Mouse (Mus musculus) spleen, postnatal 36 days (tissue): ENCODE measurements around the gene Fam171a2.
A peak's percentile ranks its signal among the peaks of the same experiment; 100 is the strongest.
"Not testable (repeated sequence)": the region's sequence is repeated elsewhere in the genome, so short reads cannot be mapped to it uniquely, and the experiment has no call there.

Experiments
- DNase-seq, 2 experiments: peaks; one replicate each; pipeline ENCODE4 v3.0.0; 2022; ENCODE audit warnings: low spot score in 2 of 2, mixed read lengths in 1 of 2

Gene Fam171a2

DNA sequence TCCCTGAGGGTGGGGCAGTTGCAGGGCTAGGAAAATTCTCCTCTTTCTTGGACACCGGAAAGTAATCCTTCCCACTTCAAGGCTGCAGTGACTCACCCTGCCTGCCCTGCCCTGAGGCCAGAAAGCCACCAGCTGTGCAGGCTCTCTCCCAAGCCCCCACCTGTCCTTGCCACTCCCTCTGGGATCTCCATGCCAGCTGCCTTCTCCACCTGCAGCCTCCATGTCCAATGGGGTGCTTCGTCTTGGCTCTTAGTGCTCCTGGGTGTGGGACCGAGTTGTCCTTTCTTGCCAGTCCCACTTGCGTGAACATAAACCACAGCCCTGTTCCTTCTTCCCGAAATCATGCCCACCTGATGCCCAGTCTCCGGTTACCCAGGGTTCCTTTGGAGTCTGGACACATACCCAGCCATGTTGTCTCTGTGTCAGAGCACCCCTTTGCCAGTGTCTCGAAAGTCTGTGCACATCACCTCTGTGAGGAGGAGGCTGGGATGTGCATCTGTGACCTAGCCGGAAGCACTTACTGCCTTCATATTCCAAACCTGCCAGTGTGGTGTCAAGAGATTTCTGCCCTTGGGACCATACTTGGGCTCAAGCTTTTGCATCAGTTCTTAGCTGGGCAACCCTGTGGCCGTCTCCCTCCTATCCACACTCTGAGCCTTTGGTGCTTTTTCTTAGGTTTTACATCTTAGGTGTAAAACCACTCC lies 52.9 kb downstream of the Fam171a2 start:
- DNase-seq = no peak

DNA sequence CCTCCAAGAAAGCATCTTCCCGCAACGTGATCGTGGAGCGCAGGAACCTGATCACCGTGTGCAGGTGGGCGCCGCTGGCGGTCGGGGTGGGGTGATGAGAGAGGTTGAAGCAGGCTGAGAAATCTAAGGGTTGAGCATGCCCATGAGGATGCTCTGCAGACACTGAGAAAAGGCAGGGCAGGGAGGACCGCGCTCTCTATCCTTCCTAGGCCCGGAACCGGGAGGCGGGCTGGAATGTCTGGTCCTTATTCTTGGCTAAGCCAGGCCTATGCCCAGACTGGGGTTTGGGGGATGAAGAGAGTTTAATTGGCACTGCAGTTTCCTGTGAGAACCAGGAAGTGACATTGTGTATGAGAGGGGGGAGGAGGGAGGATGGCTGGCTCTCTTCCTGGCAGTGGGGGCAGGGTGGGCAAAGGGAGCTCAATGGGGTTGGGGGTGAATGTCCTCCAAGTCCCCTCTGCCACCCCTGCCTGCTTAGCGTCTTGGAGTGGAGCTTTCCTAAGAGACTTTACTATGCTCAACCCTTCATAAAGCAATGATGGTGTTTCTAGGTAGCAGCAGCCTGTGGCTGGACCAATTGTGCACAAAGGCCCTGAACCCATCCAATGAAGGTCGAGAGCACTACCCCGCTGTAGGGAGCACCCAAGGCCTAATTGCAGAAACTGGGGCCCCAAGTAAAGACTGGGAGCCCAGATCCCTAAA lies 53.6 kb downstream of the Fam171a2 start:
- DNase-seq = no peak

DNA sequence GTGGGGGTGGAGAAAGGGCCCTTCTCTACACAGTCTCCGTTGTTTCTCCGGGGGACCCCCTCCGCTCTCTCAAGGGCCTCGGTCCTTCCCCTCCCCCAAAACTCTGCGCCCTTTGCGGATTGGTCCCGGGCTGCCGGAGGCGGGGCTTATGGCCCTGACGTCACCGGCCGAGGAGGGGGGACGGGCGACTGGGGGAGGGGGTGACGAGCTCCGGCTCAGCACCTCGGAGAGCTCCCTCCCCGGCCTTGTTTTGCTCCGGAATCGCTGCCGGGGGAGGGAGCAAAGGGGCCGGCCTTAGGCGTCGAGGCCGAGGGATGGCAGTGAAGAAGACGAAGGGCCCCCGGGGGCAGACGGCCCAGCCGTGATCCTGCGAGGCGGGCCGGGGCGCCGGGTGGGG lies 54.2 kb downstream of the Fam171a2 start, which contains the start of gene Rundc3a:
Gene Rundc3a (plus strand): TSS at position 166 of the 397 bp plus-strand sequence.
- peak; percentile 53 to 63 for DNase-seq

DNA sequence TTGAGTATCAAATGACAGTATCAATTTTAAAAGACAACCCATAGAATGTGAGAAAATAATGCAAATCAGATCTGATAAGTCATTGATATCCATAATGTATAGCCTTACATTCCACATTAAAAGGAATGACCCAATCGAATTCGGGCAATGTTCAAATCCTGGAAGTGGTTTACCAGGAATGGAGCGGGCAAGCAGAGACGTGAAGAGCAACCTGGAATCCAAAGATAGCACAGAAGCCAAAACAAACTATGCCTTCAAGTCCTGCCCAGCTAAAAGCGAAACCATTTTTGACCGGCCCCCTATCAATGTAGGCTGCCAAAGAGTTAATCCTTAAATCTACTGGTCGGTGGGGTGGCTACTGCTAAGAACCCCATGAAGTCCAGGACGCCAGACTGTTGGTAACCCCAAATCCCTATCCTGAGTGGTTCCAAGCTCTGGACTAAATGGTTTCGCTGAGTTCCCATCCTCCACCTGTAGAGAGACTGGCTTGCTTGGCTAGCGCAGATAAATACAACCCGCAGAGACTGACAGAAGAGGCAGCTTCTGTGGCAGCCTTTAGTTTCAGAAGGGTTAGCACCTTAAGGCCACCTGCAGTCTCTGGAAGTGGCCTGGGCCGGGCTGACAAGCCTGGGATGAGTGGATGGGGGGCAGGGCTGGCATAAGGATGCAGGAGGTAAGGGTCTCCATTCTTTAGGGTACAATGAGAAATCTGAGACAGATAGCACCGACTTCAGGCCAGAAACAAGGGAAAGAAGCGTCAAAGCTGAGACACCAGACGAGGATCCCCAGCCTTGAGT lies 54.8 kb downstream of the Fam171a2 start:
- DNase-seq = no peak

DNA sequence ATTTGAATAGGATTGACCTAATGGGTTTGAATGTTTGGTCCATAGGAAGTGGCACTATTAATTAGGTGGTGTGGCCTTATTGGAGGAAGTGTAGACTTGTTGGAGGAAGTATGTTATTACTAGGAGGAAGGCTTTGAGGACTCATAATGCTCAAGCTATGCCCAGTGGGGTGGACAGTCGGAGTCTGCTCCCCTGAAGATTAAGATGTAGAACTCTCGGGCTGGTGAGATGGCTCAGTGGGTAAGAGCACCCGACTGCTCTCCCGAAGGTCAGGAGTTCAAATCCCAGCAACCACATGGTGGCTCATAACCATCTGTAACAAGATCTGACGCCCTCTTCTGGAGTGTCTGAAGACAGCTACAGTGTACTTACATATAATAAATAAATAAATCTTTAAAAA lies 58.0 kb downstream of the Fam171a2 start:
- not testable (repeated sequence) for DNase-seq
